Mouse (Mus musculus) hindbrain, embryonic 10.5 days (tissue): ENCODE results near the gene Got1. TPM values are rescaled to one million over a fixed set of nuclear protein-coding genes. Genes with fewer than 3 reads are reported as not detected.

Experiments
- DNase-seq: peaks from one replicate; pipeline ENCODE4 v3.0.0-alpha.2; 2017; ENCODE audit warnings: low spot score
- H3K27ac ChIP-seq: fragments of 300-500 bp; sonication (generic); 2 replicates; pipeline ENCODE4 v1.5.1; 2016; ENCODE audit warnings: mild to moderate bottlenecking, moderate library complexity
- H3K27me3 ChIP-seq: fragments of 300-500 bp; sonication (generic); 2 replicates; pipeline ENCODE4 v1.6.1; 2016; ENCODE audit warnings: mild to moderate bottlenecking; ENCODE audit not compliant: poor library complexity, insufficient read depth, severe bottlenecking
- H3K36me3 ChIP-seq: fragments of 300-500 bp; sonication (generic); 2 replicates; pipeline ENCODE4 v1.6.1; 2016; ENCODE audit warnings: mild to moderate bottlenecking, moderate library complexity
- H3K4me1 ChIP-seq: fragments of 300-500 bp; sonication (generic); replicated peaks from 2 replicates; pipeline ENCODE4 v1.6.1; 2016; ENCODE audit warnings: mild to moderate bottlenecking
- H3K4me3 ChIP-seq: fragments of 300-500 bp; sonication (generic); 2 replicates; pipeline ENCODE4 v1.5.1; 2016; ENCODE audit warnings: mild to moderate bottlenecking, moderate library complexity
- H3K9me3 ChIP-seq: fragments of 300-500 bp; sonication (generic); 2 replicates; pipeline ENCODE4 v1.6.1; 2016; ENCODE audit warnings: mild to moderate bottlenecking, moderate library complexity
- WGBS: fragments of 180-500 bp; shearing (Covaris S2); methylation state at CpG from one replicate; pipeline ENCODE4 v1.1.7; 2016; 5-methylcytosine and 5-hydroxymethylcytosine counted together
- polyA plus RNA-seq: library from polyadenylated mRNA; unstranded; fragments of >200 nt; fragmentation: Nextera tagmentation; extraction: Ambion mirVana; gene quantifications from 2 replicates; pipeline ENCODE4 v1.2.1, GENCODE M21; 2016

Gene Got1
- polyA plus RNA-seq, 1 experiment from 2014 or later, result 60.5 TPM

DNA sequence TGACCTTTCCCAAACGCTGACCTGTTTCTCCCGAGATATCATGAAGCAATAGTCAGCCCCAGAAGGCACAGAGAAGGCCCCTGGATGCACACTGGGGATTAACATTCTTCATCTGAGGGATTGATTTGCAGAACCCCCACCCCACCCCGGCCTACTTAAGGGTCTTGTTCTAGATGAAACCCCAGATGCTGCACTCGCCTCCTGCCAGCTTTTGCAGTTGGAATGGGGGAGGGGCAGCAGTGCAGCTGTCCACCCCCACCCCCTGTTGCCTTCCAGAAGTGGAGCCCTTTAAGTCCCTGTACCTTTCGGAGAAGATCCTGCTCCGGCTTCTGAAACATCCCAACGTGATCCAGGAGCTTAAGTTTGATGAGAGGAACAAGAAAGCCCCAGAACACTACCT lies 55.1 kb downstream of the Got1 start:
- Histone ChIP-seq H3K36me3 (no peaks in the 10 kb centered on the region), H3K4me1 (peaks cover 7% of the 10 kb centered on the region), H3K4me3 (no peak overlapping the region), H3K27ac (no peak overlapping the region), H3K27me3 (no peaks in the 10 kb centered on the region), H3K9me3 (no peaks in the 10 kb centered on the region)
- 72% methylated on average over 7 of the region's 7 CpGs for WGBS
- no peak for DNase-seq

DNA sequence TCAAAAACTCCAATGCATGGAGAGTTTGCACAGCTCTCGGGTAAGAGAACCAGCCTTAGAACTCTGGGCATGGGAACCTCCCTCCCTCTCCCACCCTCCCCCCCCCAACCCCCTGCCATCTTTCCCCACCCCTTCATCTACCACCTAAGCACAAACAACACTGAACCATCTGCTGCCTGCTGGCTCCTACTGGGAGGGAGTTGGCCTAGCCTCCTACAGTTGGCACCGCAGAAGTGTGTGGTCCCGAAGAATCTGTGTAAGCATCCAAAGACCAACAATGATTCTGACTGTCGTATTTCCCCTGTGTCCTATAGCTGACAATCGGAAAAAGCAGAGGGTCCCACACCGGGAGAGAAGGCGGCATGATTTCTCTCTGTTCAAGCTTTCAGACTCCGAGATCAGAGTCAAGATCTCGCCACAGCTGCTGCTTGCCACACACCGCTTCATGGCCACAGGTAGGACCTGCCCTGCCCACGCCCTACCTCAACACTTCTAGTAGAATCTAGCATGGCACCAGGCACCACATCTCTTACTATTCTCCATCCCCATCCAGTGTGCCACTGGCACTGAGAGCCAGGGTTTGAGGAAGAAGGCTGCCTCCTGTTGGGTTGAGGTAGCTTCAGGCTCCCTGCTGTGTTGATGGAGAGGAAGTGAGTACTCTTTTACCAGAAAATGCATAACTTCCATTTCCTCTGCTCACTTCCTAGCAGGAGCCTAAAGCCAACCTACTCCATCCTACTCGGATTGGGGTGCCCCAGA lies 56.3 kb downstream of the Got1 start:
- DNase-seq, result no peak
- Histone ChIP-seq H3K27me3 (no peaks in the 10 kb centered on the region), H3K36me3 (no peaks in the 10 kb centered on the region), H3K27ac (no peak overlapping the region), H3K4me3 (no peak overlapping the region), H3K4me1 (peaks cover 7% of the 10 kb centered on the region), H3K9me3 (no peaks in the 10 kb centered on the region)
- WGBS, result 84% methylated on average over 12 of the region's 12 CpGs

DNA sequence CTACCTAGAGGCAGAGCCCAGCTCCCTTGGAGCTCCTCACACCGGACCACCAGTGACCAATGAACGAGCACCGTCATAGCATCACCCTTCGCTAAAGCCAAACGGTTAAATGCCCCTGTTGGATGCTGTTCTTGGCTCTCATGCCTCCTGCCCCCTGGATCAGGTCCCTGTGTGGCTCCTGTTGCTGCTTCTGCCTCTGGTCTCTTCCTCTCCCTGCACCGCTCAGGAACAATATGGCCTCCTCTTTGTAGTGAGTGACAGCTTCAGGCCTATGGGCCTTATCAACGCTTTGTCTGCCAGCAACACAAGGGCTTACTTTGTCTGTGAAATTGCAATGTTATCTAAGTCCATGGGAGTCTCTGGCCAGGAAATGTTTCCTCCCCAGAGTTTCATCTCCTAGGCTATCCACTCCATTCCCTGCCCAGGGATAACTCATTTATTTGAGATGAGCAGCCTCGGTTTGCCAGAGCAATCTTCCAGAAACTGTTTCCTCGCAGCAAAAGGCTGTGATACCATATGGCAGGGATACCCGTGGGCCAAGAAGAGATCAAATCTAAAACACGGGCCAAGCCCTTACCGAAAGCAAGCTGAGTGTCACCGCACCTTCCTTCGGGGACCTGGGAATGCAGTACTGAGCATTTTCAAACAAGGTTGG lies 58.7 kb downstream of the Got1 start:
- Histone ChIP-seq H3K9me3 (no peaks in the 10 kb centered on the region), H3K36me3 (no peaks in the 10 kb centered on the region), H3K4me3 (no peak overlapping the region), H3K4me1 (peaks cover 7% of the 10 kb centered on the region), H3K27ac (no peak overlapping the region), H3K27me3 (no peaks in the 10 kb centered on the region)
- WGBS, result 89% methylated on average over 14 of the region's 14 CpGs
- DNase-seq, result no peak

DNA sequence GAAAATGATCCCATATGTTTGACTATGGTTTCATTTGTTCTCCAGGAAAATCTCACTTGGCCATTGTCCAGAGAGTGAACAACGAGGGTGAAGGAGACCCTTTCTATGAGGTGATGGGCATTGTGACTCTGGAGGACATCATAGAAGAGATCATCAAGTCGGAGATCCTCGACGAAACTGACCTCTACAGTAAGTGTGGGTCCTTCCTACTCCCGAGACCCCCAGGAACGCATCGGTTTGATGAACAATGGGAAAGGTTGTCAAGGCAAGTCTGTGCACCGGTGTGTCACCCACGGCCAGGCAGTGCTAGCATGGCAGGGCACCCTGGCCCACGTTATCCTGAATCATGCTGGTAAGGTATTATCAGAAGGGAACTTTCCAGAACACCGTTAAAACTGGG lies 59.3 kb downstream of the Got1 start:
- no peak overlapping the region for H3K4me3 ChIP-seq
- WGBS, result 91% methylated on average over 11 of the region's 11 CpGs
- H3K4me1 ChIP-seq, result peaks cover 7% of the 10 kb centered on the region

DNA sequence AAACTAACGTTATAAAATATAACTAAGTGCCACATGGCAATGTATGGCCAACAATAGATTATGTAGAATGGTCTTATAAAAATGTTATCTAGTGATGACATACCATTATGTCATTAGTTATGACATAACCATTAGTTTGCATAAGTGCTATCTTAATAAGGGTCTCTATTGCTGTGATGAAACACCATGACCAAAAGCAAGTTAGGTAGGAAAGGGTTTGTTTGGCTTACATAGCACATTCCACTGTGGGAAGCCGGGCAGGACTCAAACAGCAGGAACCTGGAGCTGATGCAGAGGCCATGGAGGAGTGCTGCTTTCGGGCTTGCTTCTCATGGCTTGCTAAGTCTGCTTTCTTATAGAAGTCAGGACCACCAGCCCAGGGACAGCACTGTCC lies 60.1 kb downstream of the Got1 start:
- Histone ChIP-seq H3K27ac (no peak overlapping the region), H3K4me3 (no peak overlapping the region), H3K27me3 (no peaks in the 10 kb centered on the region), H3K4me1 (peaks cover 2% of the 10 kb centered on the region), H3K9me3 (no peaks in the 10 kb centered on the region), H3K36me3 (no peaks in the 10 kb centered on the region)
- WGBS, result 83% methylated on average over 3 of the region's 3 CpGs
- no peak for DNase-seq

More for the DNA sequence above, 59.3 kb downstream of the Got1 start:
- Histone ChIP-seq H3K27ac (no peak overlapping the region), H3K9me3 (no peaks in the 10 kb centered on the region), H3K36me3 (no peaks in the 10 kb centered on the region), H3K27me3 (no peaks in the 10 kb centered on the region)
- DNase-seq, result no peak

DNA sequence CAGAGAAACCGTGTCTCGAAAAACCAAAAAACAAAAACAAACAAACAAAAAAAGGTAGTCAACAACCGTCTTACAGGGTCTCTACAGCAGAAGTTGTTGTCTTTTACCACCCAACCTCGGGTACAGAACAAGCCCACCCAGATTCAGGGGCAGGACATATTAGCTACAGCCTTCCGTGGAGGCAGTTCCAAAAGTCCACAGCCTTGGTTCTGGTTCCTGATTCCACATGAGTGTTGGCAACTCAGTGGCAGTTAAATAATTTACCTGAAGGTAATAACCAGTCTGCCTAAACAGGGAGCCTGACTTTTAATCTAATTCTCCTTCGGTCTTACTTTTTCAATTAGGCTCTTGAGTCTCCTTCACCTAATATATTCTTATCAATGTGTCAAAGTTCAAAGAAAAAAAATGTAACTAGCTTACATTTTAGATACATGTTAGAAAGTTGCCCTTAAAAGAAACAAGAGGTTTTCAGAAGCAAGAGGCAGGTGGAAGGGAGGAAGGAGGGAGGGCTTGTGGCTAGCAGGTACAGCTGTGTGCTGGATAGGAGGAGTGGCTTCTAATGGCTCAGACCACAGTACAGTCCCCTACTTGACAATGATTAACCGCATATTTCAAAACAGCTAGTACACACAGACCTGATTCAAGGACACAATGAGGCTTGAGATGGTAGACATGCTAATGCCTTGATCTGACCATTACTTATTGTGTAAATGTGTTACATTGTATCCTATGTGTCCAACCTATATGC lies 60.7 kb downstream of the Got1 start:
- 88% methylated on average over 7 of the region's 7 CpGs for whole genome bisulfite sequencing
- Histone ChIP-seq H3K4me3 (no peak overlapping the region), H3K9me3 (no peaks in the 10 kb centered on the region), H3K27me3 (no peaks in the 10 kb centered on the region), H3K4me1 (no peaks in the 10 kb centered on the region), H3K27ac (no peak overlapping the region), H3K36me3 (no peaks in the 10 kb centered on the region)
- DNase-seq, result no peak

DNA sequence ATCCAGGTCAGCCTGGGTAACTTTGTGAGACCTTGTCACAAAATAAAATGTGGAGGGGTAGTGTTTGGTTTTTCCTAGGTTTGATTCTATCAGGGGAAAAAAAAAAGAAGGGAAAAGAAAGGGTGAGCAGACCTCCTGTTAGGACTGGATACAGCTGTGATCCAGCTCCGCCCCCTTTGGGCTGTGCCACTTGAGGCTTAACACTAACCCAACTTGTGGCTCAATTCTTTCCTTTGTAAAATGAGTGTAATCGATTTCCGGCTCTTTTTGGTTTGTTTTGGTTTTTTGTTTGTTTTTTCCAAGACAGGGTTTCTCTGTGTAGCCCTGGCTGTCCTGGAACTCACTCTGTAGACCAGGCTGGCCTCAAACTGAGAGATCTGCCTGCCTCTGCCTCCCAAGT lies 62.3 kb downstream of the Got1 start:
- 90% methylated on average over 3 of the region's 3 CpGs for WGBS

DNA sequence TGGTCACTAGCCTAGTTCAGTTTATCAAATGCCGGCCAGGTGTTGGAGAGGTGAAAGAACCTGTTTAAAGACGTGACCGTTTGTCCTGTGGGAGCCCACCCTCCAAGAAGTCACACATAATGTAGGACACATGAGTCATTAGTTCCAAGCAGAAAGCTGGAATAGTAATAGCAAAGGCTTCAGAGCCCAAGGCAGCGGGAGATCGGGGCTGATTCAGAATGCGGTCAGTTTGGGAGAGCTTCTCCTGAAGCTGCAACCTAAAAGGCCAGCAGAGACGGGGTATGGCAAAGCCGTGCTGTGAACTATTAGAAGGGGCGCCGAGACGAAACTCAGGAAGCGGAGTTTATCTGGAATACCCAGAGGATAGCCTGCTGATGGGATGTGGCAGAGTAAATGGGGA lies 63.9 kb downstream of the Got1 start:
- 90% methylated on average over 12 of the region's 12 CpGs for WGBS
- H3K9me3 ChIP-seq, result no peaks in the 10 kb centered on the region
- no peaks in the 10 kb centered on the region for H3K27me3 ChIP-seq
- H3K27ac ChIP-seq, result no peak overlapping the region
- no peaks in the 10 kb centered on the region for H3K4me1 ChIP-seq
- H3K4me3 ChIP-seq, result no peak overlapping the region
- no peak for DNase-seq
- H3K36me3 ChIP-seq, result no peaks in the 10 kb centered on the region

More for the DNA sequence above, 62.3 kb downstream of the Got1 start:
- H3K27ac ChIP-seq, result no peak overlapping the region
- H3K9me3 ChIP-seq, result no peaks in the 10 kb centered on the region
- no peaks in the 10 kb centered on the region for H3K27me3 ChIP-seq
- H3K36me3 ChIP-seq, result no peaks in the 10 kb centered on the region
- DNase-seq, result no peak
- no peak overlapping the region for H3K4me3 ChIP-seq
- no peaks in the 10 kb centered on the region for H3K4me1 ChIP-seq

DNA sequence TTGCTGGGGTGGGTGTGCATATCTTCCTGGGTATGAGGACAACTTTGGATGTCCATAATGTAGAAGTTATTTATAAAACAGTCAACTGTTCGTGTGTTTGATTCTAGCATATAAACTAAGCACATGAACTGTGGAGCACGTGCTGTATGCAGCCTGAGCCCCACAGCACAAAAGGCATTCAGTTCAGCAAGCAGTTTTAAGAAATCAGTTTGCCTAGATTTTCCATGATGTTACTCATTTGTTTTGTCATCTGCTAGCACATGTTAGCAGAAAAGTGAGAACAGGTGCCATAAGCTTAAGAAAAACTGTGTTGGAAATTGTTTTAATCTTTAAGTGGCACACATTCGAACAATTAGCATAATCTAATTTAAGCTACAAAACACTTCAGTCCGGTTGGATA lies 64.5 kb downstream of the Got1 start:
- WGBS, result 82% methylated on average over 4 of the region's 4 CpGs
- no peaks in the 10 kb centered on the region for H3K4me1 ChIP-seq
- H3K27ac ChIP-seq, result no peak overlapping the region
- no peaks in the 10 kb centered on the region for H3K9me3 ChIP-seq
- DNase-seq, result no peak
- no peak overlapping the region for H3K4me3 ChIP-seq
- no peaks in the 10 kb centered on the region for H3K27me3 ChIP-seq
- H3K36me3 ChIP-seq, result no peaks in the 10 kb centered on the region

DNA sequence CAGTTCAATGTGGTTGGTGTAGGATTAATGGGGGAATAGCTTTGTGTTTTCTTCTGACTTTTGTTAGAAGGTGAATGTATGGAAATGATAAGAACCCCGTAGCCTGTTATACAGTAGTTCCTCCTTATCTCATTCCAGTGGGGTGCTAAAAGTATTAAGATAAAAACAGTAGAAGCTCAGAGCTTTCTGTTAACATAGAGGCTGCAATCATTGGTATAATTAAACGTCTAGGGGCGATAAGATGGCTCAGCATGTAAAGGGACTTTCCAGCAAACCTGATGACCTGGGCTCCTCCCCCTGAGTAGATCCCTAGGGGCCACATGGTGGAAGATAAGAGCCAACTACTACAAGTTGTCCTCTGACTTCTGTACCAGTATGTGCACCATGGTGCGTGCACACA lies 71.4 kb downstream of the Got1 start:
- WGBS, result 87% methylated on average over 4 of the region's 4 CpGs
- Histone ChIP-seq H3K27me3 (no peaks in the 10 kb centered on the region), H3K4me1 (no peaks in the 10 kb centered on the region), H3K27ac (no peak overlapping the region), H3K4me3 (no peak overlapping the region), H3K36me3 (no peaks in the 10 kb centered on the region), H3K9me3 (no peaks in the 10 kb centered on the region)
- DNase-seq, result no peak

DNA sequence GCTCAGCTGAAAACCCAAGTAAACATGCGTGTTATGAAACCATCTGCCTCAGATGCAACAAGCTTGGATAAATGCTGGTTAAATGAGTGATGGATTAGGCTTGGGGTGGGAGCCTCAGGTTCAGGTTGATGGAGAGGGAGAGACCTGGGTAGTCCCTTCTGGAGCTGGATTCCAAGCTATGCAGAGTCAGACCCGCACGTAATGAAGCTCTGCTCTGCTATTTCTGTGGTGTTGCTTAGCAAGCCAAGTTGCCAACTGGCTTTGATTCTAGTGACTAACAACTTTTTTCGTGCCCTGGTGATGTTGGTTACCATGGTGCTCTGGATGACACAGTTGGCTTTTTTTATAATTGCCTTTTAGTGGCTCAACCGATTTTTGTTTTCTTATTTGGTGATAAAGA lies 72.2 kb downstream of the Got1 start:
- H3K4me1 ChIP-seq, result no peaks in the 10 kb centered on the region
- 87% methylated on average over 5 of the region's 5 CpGs for WGBS
- H3K36me3 ChIP-seq, result no peaks in the 10 kb centered on the region
- no peak overlapping the region for H3K27ac ChIP-seq
- no peaks in the 10 kb centered on the region for H3K9me3 ChIP-seq
- no peaks in the 10 kb centered on the region for H3K27me3 ChIP-seq
- no peak for DNase-seq
- H3K4me3 ChIP-seq, result no peak overlapping the region

DNA sequence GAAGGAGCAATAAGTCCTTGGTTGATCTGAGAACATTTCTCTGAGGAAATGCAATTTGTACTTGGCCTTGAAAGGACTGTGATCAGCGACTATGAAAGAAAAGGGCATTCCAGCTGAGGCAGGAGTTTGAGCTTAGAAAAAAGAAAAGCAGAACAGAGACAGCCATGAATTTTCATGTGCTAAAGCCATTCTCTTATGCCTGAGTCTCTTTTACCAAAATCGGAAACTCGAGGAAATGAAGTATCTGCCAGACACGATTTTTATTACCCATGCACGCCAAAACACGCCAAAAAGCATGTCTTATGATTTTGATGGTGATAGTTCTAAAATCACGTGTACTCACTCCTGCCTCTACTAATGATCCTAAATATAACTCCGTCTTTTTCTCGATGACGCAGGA lies 72.8 kb downstream of the Got1 start:
- Histone ChIP-seq H3K4me1 (no peaks in the 10 kb centered on the region), H3K9me3 (no peaks in the 10 kb centered on the region), H3K4me3 (no peak overlapping the region), H3K27me3 (no peaks in the 10 kb centered on the region), H3K36me3 (no peaks in the 10 kb centered on the region), H3K27ac (no peak overlapping the region)
- DNase-seq, result no peak
- 90% methylated on average over 10 of the region's 10 CpGs for WGBS
